Mouse (Mus musculus): ENCODE results near the gene Eif2b3. TPM values are rescaled to one million over a fixed set of nuclear protein-coding genes. Genes with fewer than 3 reads are reported as not detected.

Eif2b3 gene
- polyA plus RNA-seq, 1 experiment = 41.6 TPM

DNA sequence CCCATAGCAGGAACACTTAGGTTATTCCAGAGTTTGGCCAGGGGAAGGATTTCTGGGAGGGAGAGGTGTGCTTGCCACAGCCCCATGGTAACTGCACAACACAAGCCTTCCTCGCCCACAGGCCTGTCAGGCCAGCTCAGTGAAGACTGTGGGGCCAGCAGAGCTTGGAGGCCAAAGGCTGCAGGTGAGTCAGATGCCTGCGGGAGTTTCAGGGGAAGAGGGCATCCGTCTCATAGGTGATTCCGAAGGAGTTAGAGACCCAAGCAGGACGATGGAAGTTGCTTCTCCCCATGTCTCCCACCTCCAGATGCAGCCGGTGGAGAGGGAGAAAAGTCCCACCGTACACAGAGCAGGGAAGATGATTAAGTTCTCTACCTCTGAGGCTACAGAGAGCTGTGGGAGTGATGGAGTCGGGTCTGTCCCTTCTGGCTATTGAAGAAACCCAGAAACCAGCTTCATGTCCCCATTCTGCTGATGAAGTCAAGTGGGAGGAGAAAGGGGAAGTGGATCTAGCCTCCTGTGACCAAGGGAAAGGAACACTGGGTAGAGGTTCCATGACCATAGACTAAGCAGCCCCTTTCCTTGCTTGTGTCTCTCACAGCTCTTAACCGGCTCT lies 107.6 kb downstream of the Eif2b3 start, which contains the start of gene Tctex1d4:
TSS of gene Tctex1d4 (plus strand) at position 120 of the 616 bp plus-strand sequence.
- peaks cover 5% of the 10 kb centered on the region for H3K79me3 ChIP-seq (ENCODE audit: low read depth)
- H3ac ChIP-seq (ENCODE audit: control insufficient read depth, insufficient read length, low read depth) = peak within 1 kb of the TSS; percentile 49
- H3K36me3 ChIP-seq (ENCODE audit: control insufficient read depth, insufficient read depth) = peaks cover 44% of the 10 kb centered on the region
- no peak within 1 kb of the TSS for H3K4me3 ChIP-seq (ENCODE audit: insufficient read depth, poor library complexity, severe bottlenecking)
- peaks cover 24% of the 10 kb centered on the region for H3K79me2 ChIP-seq (ENCODE audit: control insufficient read depth, insufficient read depth)
- no peaks in the 10 kb centered on the region for H3K27me3 ChIP-seq (ENCODE audit: control insufficient read depth, insufficient read depth, insufficient read length)
- TF ChIP-seq CTCF (IDR thresholded peaks at IDR 0.05; ENCODE audit: control insufficient read depth, insufficient read depth, insufficient read length) = no peak
- TF ChIP-seq MYOD1 (IDR thresholded peaks at IDR 0.05; ENCODE audit: control insufficient read depth, insufficient read length, low read depth) = no peak
- no peak for TF ChIP-seq FOSL1 (IDR thresholded peaks at IDR 0.05; ENCODE audit: insufficient read depth, low read length, poor library complexity, severe bottlenecking)
- no peak for TF ChIP-seq MAX (IDR thresholded peaks at IDR 0.05)
- no peak for TF ChIP-seq MYOG (IDR thresholded peaks at IDR 0.05; ENCODE audit: control insufficient read depth, extremely low read depth, insufficient read length)
- TF ChIP-seq CEBPB (IDR thresholded peaks at IDR 0.05; ENCODE audit: low read depth) = no peak
- no peak for TF ChIP-seq USF1 (IDR thresholded peaks at IDR 0.05; ENCODE audit: low read depth)

DNA sequence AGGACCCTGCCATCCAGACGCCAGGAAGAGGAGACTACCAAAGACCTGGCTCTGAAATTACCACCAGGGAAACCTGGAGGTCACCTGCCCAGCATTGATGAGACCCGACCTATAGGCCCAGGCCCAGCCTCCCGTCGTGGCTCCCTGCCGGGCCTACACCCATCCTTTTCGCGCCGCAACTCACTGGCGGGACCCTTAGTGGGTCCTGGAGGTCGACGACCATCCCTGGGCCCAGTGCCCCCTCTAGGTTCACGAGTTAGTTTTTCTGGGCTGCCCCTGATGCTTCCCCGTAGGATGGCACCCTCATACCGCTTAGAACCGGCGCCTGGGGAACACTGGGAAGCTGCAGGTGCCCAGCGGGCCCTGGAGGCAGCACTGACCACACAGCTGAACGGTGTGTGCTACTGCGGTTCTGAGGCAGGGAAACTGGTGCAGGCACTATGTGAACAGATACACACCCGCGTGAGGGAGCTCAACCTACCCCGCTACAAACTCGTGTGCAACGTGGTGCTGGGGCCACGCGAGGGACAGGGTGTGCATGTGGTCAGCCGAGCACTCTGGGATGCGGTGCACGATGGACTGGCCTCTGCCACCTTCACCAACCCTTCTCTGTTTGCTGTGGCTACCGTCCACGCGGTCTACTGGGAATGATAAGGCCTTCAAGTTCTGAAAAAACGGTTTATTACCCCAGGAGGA lies 108.9 kb downstream of the Eif2b3 start:
- Histone ChIP-seq H3K79me3 (ENCODE audit: low read depth) (peaks cover 12% of the 10 kb centered on the region), H3K79me2 (ENCODE audit: control insufficient read depth, insufficient read depth) (peaks cover 35% of the 10 kb centered on the region), H3K4me3 (ENCODE audit: insufficient read depth, poor library complexity, severe bottlenecking) (no peak overlapping the region), H3K36me3 (ENCODE audit: control insufficient read depth, insufficient read depth) (peaks cover 43% of the 10 kb centered on the region), H3K27me3 (ENCODE audit: control insufficient read depth, insufficient read depth, insufficient read length) (no peaks in the 10 kb centered on the region), H3ac (ENCODE audit: control insufficient read depth, insufficient read length, low read depth) (no peak overlapping the region)
- TF ChIP-seq USF1 (IDR thresholded peaks at IDR 0.05; ENCODE audit: low read depth) (no peak), MAX (IDR thresholded peaks at IDR 0.05) (no peak), MYOD1 (IDR thresholded peaks at IDR 0.05; ENCODE audit: control insufficient read depth, insufficient read length, low read depth) (no peak)

DNA sequence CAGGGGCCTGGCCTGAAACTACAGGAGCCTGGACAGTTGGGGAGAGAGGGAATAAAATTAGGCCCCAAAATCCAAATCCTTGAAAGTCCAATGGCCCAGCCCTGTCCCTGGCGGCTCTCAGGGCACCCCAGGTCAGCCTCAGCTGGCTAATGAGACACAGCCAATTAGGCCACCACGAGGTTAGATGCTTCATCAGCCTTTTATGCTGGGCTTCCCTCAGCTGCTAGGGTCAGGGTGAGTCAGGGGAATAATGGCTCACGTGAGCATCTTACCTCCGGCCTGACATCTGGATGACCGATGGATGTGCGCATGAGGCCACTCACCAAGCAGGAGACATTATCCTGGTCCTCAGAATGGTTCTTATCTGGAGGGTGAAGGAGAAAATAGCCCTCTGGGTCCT lies 111.6 kb downstream of the Eif2b3 start:
- H3K27me3 ChIP-seq (ENCODE audit: control insufficient read depth, insufficient read depth, insufficient read length) = no peaks in the 10 kb centered on the region
- H3K79me3 ChIP-seq (ENCODE audit: low read depth) = peaks cover 13% of the 10 kb centered on the region
- H3K36me3 ChIP-seq (ENCODE audit: control insufficient read depth, insufficient read depth) = peaks cover 39% of the 10 kb centered on the region
- TF ChIP-seq MYOG (IDR thresholded peaks at IDR 0.05; ENCODE audit: control insufficient read depth, extremely low read depth, insufficient read length) (no peak), MAX (IDR thresholded peaks at IDR 0.05) (no peak), USF1 (IDR thresholded peaks at IDR 0.05; ENCODE audit: low read depth) (peak; percentile 31), FOSL1 (IDR thresholded peaks at IDR 0.05; ENCODE audit: insufficient read depth, low read length, poor library complexity, severe bottlenecking) (no peak), CEBPB (IDR thresholded peaks at IDR 0.05; ENCODE audit: low read depth) (no peak), CTCF (IDR thresholded peaks at IDR 0.05; ENCODE audit: control insufficient read depth, insufficient read depth, insufficient read length) (no peak), MYOD1 (IDR thresholded peaks at IDR 0.05; ENCODE audit: control insufficient read depth, insufficient read length, low read depth) (peak; percentile 33)
- H3K4me3 ChIP-seq (ENCODE audit: insufficient read depth, poor library complexity, severe bottlenecking) = no peak overlapping the region
- no peak overlapping the region for H3ac ChIP-seq (ENCODE audit: control insufficient read depth, insufficient read length, low read depth)
- peaks cover 25% of the 10 kb centered on the region for H3K79me2 ChIP-seq (ENCODE audit: control insufficient read depth, insufficient read depth)

DNA sequence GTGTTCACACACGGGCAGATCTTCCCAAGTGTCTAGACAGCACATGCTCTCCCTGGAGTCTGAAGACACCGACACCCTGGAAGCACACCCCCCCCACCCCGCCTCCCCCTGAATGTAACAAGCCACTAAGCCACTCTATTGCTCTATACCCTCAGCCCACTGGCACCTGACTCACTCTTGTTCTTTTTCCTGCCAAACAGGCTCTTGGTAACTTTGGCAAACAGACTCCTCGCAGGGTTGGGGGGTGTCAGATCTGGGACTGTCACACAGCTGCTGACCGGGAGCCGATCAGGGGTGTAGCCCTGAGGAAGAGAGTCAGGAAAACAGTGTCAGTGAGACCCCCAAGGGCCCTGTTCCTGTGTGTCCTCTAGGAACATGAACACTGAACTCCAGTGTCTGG lies 112.0 kb downstream of the Eif2b3 start:
- Histone ChIP-seq H3K4me3 (ENCODE audit: insufficient read depth, poor library complexity, severe bottlenecking) (no peak overlapping the region), H3ac (ENCODE audit: control insufficient read depth, insufficient read length, low read depth) (no peak overlapping the region), H3K79me3 (ENCODE audit: low read depth) (peaks cover 13% of the 10 kb centered on the region), H3K79me2 (ENCODE audit: control insufficient read depth, insufficient read depth) (peaks cover 25% of the 10 kb centered on the region), H3K27me3 (ENCODE audit: control insufficient read depth, insufficient read depth, insufficient read length) (no peaks in the 10 kb centered on the region), H3K36me3 (ENCODE audit: control insufficient read depth, insufficient read depth) (peaks cover 39% of the 10 kb centered on the region)
- TF ChIP-seq FOSL1 (IDR thresholded peaks at IDR 0.05; ENCODE audit: insufficient read depth, low read length, poor library complexity, severe bottlenecking) (no peak), CTCF (IDR thresholded peaks at IDR 0.05; ENCODE audit: control insufficient read depth, insufficient read depth, insufficient read length) (no peak)

DNA sequence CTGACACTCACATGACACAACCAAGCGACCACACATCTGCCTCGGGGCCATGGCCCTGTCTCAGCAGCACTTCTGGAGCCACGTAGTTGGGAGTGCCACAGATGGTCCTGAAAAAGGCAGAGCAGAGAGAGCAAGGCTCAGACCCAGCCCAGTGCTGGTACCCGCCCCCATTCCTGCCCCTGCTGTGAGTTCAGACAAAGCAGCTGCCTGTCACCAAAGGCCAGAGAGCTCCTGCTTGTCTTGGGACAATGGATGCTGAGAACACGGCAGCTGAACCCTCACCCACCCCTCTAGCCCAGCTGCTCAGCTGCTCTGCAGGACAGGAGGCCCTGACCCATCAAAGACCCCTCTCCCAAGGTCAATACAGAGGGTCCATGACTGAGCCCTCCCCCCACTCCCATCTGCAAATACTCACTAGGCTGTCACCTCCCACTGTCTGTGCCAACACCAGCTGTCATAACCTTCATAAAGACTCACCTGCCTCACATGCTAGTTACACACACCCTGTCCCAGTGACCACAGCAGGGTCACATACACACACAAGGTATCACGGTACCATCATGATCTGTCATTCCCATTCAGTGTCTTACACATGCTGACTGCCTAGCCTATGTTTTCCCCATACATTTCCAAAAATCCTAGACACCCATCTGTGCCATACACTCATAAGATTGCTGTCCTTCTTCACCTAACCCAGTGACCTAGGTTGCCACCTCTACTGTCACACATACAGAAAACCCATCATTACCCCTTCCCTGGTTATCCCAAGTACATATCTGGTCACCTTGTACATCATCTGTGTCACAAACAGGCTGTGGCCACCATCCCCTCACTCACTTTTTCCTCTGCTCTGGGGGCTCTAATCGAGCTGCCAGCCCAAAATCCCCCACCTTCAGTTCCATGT lies 112.9 kb downstream of the Eif2b3 start:
- Histone ChIP-seq H3K27me3 (ENCODE audit: control insufficient read depth, insufficient read depth, insufficient read length) (no peaks in the 10 kb centered on the region), H3K79me3 (ENCODE audit: low read depth) (peaks cover 13% of the 10 kb centered on the region), H3K79me2 (ENCODE audit: control insufficient read depth, insufficient read depth) (peaks cover 25% of the 10 kb centered on the region), H3ac (ENCODE audit: control insufficient read depth, insufficient read length, low read depth) (peak overlapping the region; percentile 97), H3K36me3 (ENCODE audit: control insufficient read depth, insufficient read depth) (peaks cover 37% of the 10 kb centered on the region), H3K4me3 (ENCODE audit: insufficient read depth, poor library complexity, severe bottlenecking) (peak overlapping the region; percentile 75)
- TF ChIP-seq MYOD1 (IDR thresholded peaks at IDR 0.05; ENCODE audit: control insufficient read depth, insufficient read length, low read depth) (peak; percentile 30), MAX (IDR thresholded peaks at IDR 0.05) (no peak)
